Mouse (Mus musculus): ENCODE measurements around the gene Mrpl23.

Gene Mrpl23

GRCm38 (mm10) chr7:142575971-142576370 lies 43.5 kb downstream of the Mrpl23 start:
- DNase-seq, result no peak

DNA sequence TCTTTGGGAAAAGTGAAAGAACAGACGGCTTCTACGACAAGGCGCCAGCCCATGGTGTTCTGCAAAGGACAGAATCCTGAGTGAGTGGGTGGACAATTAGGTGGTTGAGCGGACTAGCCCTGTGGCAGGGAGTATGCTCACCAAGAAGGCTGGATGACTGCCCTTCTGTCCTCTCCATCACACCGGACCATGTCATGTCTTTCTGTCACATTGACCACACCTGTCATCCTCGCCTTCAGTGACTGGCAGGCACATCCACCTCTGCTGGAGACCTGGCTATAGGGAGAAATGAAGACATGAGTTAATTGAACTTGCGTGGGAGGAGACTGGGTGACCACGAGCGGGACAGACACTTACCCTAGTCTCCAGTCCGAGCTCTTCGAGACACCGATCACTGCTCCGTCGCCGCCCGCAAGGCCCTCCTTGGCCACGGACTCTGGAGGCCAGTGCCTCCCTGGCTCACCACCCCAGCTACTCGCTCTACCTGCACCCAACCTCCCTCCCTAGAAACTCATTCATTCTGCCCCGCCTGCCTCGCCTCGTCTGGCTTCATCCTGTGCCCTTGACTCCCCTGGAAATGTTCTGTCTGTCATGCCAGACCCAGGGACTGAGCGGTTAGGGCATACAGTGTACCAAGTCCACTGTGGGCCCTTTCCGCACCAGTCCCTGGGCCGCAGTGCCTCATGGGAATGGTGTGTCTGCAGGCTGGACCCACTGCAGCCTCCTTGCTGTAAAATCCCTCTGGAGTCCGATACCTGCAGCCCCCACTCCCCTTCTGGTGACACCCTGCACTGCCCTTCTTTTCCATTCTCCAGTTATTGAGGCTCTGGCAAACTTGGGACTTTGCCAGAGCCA lies 44.2 kb downstream of the Mrpl23 start:
- DNase-seq, result peak; percentile 35

DNA sequence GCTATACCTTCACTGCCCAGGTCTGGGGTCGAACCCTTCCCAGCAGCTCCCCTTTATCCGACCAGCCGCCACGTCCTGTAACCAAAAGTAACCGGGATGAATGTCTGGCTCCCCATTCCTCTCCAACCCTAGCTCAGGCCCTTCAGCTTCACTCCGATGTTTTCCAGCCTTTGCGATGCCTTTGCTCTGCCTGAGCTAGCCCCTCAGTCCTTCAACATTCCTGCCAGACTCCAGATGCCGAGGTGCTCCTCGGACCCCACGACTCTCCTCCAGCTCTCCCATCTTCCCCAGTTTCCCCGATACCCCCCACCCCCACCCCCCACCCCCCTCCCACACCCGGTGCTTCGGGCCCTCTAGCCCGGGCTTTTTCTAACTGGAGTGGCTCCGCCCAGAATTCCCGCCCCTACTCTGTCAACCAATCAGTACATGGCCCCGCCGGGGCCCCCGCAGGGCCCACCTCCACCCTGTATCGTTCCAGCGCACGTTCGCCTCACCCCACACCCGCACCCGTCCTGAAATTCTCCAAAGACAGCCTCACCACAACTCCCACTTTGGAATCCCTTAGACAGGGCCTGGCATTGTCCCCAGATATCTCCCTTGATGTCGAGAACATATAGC lies 45.4 kb downstream of the Mrpl23 start:
- peak; percentile 52 for DNase-seq

DNA sequence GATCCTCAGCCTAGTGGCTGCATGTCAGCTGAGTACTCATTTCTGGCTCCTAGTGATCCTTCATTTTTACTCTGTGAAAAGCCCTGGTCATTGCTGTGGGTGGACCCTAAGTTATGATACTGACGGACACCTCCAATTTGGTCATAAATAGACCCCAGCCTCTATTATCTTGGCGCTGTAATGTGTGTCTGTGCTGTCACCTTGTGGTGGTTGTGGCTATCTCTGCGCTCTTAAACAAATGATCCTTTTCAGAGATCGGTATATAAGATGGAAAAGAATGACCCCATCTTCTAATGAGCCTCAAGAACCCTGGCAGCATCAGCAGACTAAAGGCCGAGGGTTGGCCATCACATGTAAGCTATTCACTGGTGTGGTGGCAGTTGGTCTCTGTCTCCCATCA lies 46.6 kb downstream of the Mrpl23 start:
- DNase-seq, result peak; percentile 46

- peak; percentile 77 for DNase-seq
Measured at GRCm38 (mm10) chr7:142580121-142580879, 47.8 kb downstream of the Mrpl23 start.

DNA sequence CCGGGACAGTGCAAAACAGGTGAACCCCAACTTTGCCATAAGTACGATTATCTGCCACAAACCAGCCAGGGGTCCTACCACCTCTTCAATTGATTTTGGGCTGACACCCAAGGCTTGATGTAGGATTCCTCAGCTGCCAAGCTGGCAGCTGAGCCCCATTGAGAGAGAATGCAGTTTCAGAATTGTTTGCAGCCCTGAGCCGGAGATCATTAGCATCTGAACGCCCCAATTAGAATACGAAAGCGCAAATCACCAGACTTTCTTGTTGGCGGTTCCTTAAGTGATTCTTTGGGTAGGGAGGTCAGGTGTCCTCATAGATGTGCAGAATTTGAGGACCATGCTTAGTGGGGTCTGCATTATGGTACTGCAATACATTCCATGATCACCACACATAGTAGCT lies 48.7 kb downstream of the Mrpl23 start:
- DNase-seq, result no peak

GRCm38 (mm10) chr7:142581656-142582228 lies 49.3 kb downstream of the Mrpl23 start:
- peak; percentile 65 for DNase-seq

DNA sequence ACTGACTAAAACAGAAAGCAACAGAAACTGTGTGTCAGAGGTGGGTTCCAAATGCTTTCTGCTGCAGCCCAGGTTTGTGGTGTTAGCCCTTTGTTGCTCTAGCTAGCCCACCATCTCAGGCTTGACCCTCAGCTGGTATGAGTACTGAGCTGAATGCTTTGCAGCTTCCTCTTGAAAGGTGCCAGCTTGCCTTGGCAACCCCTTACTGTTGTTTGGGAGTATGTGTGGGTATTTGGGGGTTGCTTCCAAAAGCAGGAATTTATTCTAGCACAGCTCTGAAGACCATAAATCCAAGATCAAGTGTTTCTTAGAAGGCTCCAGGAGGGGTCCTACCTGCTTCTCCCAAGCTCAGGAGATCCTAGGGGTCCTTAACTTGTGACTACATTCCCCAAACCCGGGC lies 52.4 kb downstream of the Mrpl23 start:
- DNase-seq, result no peak

- DNase-seq, result no peak
Measured at GRCm38 (mm10) chr7:142585890-142586289, 53.4 kb downstream of the Mrpl23 start.

- no peak for DNase-seq
Measured at GRCm38 (mm10) chr7:142588282-142588941, 55.9 kb downstream of the Mrpl23 start.
